Mouse (Mus musculus) megakaryocyte, embryonic 14.5 days (primary cell): ENCODE data around the gene Car10.

ENCODE experiments used
- FLI1 ChIP-seq: IDR thresholded peaks from 2 replicates; pipeline ENCODE4 v1.6.1; 2012; ENCODE audit warnings: low read length, inconsistent platforms, mixed read lengths
- GATA1 ChIP-seq: IDR thresholded peaks from 3 replicates; pipeline ENCODE4 v1.6.1; 2012; ENCODE audit warnings: mixed read lengths, low read length, inconsistent platforms, borderline replicate concordance

- no peak for TF ChIP-seq FLI1
- TF ChIP-seq GATA1: no peak
Measured at GRCm38 (mm10) chr11:93646216-93646615, 548.4 kb downstream of the Car10 start.
